Mouse (Mus musculus): ENCODE data around the gene Hoxc5. TPM values are rescaled to one million over a fixed set of nuclear protein-coding genes. Genes with fewer than 3 reads are reported as not detected.

Hoxc5 gene
- not detected for polyA plus RNA-seq (2017; shearing (Covaris generic))

DNA sequence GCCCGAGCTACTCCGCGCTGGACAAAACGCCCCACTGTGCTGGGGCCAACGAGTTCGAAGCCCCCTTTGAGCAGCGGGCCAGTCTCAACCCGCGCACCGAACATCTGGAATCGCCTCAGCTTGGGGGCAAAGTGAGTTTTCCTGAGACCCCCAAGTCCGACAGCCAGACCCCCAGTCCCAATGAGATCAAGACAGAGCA is at the start of gene Hoxc5:
Gene Hoxc5, plus strand, starts transcription at position 132 of the 199 bp plus-strand sequence.

DNA sequence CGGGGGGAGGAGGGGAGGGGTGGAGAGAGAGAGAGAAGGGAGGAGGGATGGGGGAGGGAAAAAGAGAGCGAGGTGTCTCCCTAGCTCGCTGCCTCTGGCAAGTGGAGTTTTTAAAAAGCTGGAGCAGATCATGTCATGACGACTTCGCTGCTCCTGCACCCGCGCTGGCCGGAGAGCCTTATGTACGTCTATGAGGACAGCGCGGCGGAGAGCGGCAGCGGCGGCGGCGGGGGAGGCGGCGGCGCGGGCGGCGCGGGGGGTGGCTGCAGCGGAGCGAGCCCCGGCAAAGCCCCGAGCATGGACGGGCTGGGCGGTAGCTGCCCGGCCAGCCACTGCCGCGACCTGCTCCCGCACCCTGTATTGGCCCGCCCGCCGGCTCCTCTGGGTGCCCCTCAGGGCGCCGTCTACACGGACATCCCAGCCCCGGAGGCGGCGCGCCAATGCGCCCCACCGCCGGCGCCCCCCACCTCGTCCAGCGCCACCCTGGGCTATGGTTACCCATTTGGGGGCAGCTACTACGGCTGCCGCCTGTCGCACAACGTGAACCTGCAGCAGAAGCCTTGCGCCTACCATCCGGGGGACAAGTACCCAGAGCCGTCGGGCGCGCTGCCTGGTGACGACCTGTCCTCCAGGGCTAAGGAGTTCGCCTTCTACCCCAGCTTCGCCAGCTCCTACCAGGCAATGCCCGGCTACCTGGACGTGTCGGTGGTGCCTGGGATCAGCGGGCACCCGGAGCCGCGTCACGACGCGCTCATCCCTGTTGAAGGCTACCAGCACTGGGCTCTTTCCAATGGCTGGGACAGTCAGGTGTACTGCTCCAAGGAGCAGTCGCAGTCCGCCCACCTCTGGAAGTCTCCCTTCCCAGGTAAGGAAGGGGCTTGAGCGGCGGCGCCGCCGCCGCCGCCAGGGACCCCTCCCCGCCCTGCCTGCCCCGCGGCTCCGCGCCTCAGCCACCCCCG is 45.9 kb upstream of the Hoxc5 start, which contains the start of gene Hoxc13:
Gene Hoxc13, plus strand, starts transcription at position 51 of the 959 bp plus-strand sequence.

DNA sequence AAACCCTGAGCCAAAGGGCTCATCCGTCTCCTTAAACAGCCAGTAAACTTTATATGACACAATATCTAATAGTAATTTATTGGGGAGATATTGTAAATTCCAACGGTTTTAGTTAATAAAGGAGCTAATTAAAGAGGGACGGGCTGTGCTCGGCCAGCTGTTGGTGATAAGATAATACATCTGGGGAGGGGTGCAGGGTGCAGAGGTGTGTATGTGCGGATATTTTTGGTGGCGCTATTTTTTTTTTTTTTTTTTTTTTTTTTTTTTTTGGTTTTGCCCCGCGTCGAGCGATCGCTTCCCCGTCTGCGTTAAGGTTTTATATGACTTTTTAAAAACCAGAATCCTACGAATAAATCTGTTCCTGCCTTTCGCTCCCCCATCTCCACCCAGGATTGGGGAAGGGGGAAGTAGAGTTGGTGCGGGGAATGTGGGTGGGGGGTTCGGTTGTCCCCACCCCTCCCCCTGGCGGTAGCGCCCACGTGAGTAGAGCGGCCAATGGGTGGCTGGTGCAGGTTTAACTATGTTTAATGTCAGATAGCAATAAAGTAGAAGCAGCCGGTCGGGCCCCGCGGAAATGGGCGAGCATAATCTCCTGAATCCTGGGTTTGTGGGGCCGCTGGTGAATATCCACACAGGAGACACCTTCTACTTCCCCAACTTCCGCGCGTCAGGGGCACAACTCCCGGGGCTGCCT is 30.8 kb upstream of the Hoxc5 start, which contains the start of gene Hoxc12:
Gene Hoxc12, plus strand, starts transcription at position 479 of the 694 bp plus-strand sequence.

DNA sequence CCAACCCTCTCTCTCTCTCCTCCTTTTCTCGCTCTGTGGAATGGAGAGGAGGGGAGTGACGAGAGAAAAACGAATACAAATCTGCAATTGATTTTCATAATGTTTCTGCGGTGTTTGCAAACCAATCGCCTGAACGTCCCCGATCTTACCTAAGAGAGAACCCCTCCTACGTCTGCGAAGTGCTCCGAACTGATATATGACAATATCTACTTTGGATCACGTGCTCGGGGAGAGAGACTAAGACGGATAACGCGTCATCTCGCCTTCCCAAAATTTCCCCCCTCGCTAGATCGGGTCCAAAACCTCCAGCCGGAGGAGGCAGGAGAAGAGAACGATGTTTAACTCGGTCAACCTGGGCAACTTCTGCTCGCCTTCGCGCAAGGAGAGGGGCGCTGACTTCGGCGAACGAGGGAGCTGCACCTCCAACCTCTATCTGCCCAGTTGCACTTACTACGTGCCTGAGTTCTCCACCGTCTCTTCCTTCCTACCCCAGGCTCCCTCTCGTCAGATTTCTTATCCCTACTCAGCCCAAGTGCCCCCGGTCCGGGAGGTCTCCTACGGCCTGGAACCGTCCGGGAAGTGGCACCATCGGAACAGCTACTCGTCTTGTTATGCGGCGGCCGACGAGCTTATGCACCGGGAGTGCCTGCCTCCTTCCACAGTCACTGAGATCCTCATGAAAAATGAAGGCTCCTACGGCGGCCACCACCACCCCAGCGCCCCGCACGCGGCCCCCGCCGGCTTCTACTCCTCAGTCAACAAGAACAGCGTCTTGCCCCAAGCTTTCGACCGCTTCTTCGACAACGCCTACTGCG is 12.8 kb upstream of the Hoxc5 start, which contains the start of gene Hoxc11:
Gene Hoxc11, plus strand, starts transcription at position 236 of the 815 bp plus-strand sequence.

GRCm38 (mm10) chr15:102966776-102967311 is 399 bp upstream of the Hoxc5 start, which contains the start of gene Hoxc10:
Gene Hoxc10 (plus strand): TSS chr15:102966796.

DNA sequence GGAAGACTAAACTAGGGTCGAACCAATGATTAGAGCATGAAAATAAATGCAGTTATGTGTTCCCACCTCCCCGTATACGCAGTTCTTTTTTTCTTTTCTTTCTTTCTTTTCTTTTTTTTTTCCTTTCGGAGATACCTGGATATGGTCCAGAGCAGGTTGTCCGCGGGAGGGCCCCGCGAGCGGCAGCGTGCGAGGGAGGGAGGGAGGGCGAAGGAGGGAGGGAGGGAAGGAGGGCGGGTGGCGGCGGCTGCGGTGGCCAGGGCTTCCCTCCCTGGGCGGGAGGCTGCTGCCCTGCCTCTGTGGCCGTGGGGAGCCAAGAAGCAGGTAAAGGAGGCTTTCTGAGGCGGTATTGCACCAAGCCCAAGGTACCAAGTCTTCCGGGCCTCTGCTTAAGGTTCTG is 8.9 kb downstream of the Hoxc5 start, which contains the start of gene Hoxc9:
Gene Hoxc9, plus strand, starts transcription at position 269 of the 400 bp plus-strand sequence.

DNA sequence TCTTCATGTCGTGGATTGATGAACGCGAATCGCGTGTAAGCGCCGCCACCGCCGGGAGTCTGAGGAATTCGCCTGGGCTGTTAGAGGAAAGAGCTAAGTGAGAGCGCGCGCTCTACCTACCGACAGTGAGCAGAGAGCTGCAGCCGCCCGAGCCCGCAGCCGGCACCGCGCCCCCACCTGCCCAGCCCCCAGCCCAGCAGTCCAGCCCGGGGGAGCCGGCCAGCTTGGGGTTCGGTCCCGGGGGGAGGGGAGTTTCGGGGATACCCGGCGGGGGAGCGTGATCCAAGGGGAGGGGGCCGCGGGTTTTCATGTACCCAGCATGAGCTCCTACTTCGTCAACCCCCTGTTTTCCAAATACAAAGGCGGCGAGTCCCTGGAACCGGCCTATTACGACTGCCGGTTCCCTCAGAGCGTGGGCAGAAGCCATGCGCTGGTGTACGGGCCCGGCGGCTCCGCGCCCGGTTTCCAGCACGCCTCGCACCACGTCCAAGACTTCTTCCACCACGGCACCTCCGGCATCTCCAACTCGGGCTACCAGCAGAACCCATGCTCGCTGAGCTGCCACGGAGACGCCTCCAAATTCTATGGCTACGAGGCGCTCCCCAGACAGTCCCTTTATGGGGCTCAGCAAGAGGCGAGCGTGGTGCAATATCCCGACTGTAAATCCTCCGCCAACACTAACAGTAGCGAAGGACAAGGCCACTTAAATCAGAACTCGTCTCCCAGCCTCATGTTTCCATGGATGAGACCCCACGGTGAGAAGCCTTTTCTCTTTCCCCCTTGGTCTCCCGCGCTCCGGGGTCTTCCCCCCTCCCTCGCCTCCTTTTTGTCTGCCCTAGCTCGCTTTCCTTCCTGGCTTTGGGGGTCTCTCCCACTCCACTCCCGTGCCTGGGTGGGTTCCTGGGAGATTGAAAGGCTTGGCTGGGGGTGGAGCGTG is 23.5 kb downstream of the Hoxc5 start, which contains the start of gene Hoxc8:
Gene Hoxc8, plus strand, starts transcription at position 147 of the 937 bp plus-strand sequence.

DNA sequence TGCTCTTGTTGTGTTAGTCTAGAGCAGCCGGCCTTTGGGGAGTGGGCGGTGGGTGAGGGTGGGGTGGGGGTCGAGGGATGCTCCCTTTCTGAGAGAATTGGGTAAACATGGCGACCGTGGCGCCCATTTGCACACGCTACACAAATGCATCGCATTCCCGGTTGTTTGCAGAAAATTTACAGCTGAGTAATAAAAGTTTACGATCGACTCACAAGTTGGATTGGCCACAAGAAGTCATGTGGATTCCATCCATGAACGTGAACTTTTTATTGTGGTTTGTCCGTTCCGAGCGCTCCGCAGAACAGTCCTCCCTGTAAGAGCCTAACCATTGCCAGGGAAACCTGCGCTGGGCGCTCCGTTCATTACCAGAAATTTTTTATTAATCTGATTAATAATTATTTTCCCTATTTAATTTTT is 30.7 kb downstream of the Hoxc5 start, which contains the start of gene Hoxc6:
Gene Hoxc6, plus strand, starts transcription at position 319 of the 417 bp plus-strand sequence.

GRCm38 (mm10) chr15:103018636-103019035 is 51.4 kb downstream of the Hoxc5 start, which contains the start of gene Hoxc4:
Gene Hoxc4 (plus strand): TSS chr15:103018934.

Other genes starting within 250 kb of the Hoxc5 start
- 10 to 100 TPM; 32.4 to 44.9 TPM for gene Calcoco1, start 245.3 kb upstream of the Hoxc5 start, polyA plus RNA-seq (2017; shearing (Covaris generic))
- under 1 TPM; 0.20 to 0.56 TPM for gene Hoxc13, start 46.3 kb upstream of the Hoxc5 start, polyA plus RNA-seq (2017; shearing (Covaris generic))
- gene Hoxc12, start 30.7 kb upstream of the Hoxc5 start, polyA plus RNA-seq (2017; shearing (Covaris generic)), result under 1 TPM; 0.73 to 0.76 TPM
- gene Hoxc11, start 13.0 kb upstream of the Hoxc5 start, polyA plus RNA-seq (2017; shearing (Covaris generic)), result not detected
- under 1 TPM; 0.08 to 0.77 TPM for gene Hoxc10, start 647 bp upstream of the Hoxc5 start, polyA plus RNA-seq (2017; shearing (Covaris generic))
- not detected for gene Hoxc9, start 9.0 kb downstream of the Hoxc5 start, polyA plus RNA-seq (2017; shearing (Covaris generic))
- 1 to 10 TPM in 1 of 2 experiments, under 1 TPM in 1; 0.17 to 2.6 TPM for gene Hoxc8, start 23.2 kb downstream of the Hoxc5 start, polyA plus RNA-seq (2017; shearing (Covaris generic))
- gene Hoxc6, start 30.8 kb downstream of the Hoxc5 start, polyA plus RNA-seq (2017; shearing (Covaris generic)), result not detected
- not detected for gene Hoxc4, start 51.5 kb downstream of the Hoxc5 start, polyA plus RNA-seq (2017; shearing (Covaris generic))
- 10 to 100 TPM in 1 of 2 experiments, 1 to 10 TPM in 1; 8.5 to 10.6 TPM for gene Smug1, start 199.6 kb downstream of the Hoxc5 start, polyA plus RNA-seq (2017; shearing (Covaris generic))